In genomic region chr1:155379289-155379688, GRCm38 (mm10) we compare ENCODE assay signal across 12 mouse cellular contexts.
"Had no signal": no experiment of that assay in that cellular context is flagged by ENCODE, and none has a peak within 500 bp of the region (broad histone marks: within the 10 kb centered on the region; RNA-seq: fewer than 3 reads in every experiment).

No protein-coding gene starts in this region.

- DNase-seq: kidney, adult 11 months; kidney, adult 9 months; kidney, postnatal 4 days; lung, adult 2 months; lung, postnatal 14 days; right cerebral cortex, postnatal 14 days; thymus, postnatal 4 days had no signal

- H3K4me2 ChIP-seq: limb, embryonic 12.5 days; midbrain, embryonic 13.5 days had no signal

- H3K9me3 ChIP-seq: limb, embryonic 12.5 days; midbrain, embryonic 13.5 days had no signal

- H3K4me3 ChIP-seq: left cerebral cortex, adult 2 months; limb, embryonic 12.5 days; midbrain, embryonic 13.5 days had no signal

- H3K27me3 ChIP-seq: limb, embryonic 12.5 days; midbrain, embryonic 13.5 days had no signal

- H3K27ac ChIP-seq: kidney, postnatal 0 days; left cerebral cortex, adult 2 months; limb, embryonic 12.5 days; macrophage; midbrain, embryonic 13.5 days had no signal

- H3K9ac ChIP-seq: limb, embryonic 12.5 days; midbrain, embryonic 13.5 days had no signal

- H3K4me1 ChIP-seq: limb, embryonic 12.5 days had no signal

- ATAC-seq: midbrain, embryonic 13.5 days had no signal
